Mouse (Mus musculus) CH12.LX (cell line): ENCODE results near the gene Efna4. TPM values are rescaled to one million over a fixed set of nuclear protein-coding genes. Genes with fewer than 3 reads are reported as not detected.

Source experiments
- DNase-seq: peaks from one replicate; pipeline ENCODE4 v3.0.0-alpha.2; 2013; ENCODE audit errors: extremely low read depth
- H3K27ac ChIP-seq: 2 replicates; pipeline ENCODE4 v1.5.1; 2012; ENCODE audit warnings: low read depth, mild to moderate bottlenecking, control low read depth, moderate library complexity; ENCODE audit not compliant: insufficient read depth
- H3K27me3 ChIP-seq: replicated peaks from 2 replicates; pipeline ENCODE3; 2012; ENCODE audit warnings: inconsistent platforms
- H3K36me3 ChIP-seq, 2 experiments: replicated peaks in 1 of 2; 2 replicates each; pipeline versions ENCODE3 to v1.6.1; 2012; ENCODE audit warnings: inconsistent platforms in 1 of 2, low read length in 1 of 2, mild to moderate bottlenecking in 1 of 2, mixed read lengths in 1 of 2, moderate library complexity in 1 of 2; ENCODE audit not compliant: control insufficient read depth in 1 of 2, insufficient read depth in 1 of 2
- H3K4me1 ChIP-seq, 2 experiments: 2 replicates each; pipeline ENCODE4 v1.6.1; 2012; ENCODE audit warnings: inconsistent platforms in 1 of 2, moderate library complexity in 1 of 2; ENCODE audit not compliant: insufficient read depth in 2 of 2, control insufficient read depth in 1 of 2
- H3K4me2 ChIP-seq: 2 replicates; pipeline ENCODE4 v1.6.1; 2012; ENCODE audit warnings: low read depth, mild to moderate bottlenecking, control low read depth; ENCODE audit not compliant: poor library complexity, insufficient read depth, severe bottlenecking
- H3K4me3 ChIP-seq, 3 experiments: fragments of 150-350 bp in 1 of 3; sonication (generic) in 1 of 3; replicated peaks in 1 of 3; 2 replicates each; pipeline versions ENCODE3 to v1.5.1; 2011 to 2012; ENCODE audit warnings: low read depth in 2 of 3, low read length in 2 of 3, mild to moderate bottlenecking in 2 of 3, moderate library complexity in 2 of 3, control low read depth in 1 of 3, improper control_type of control experiment in 1 of 3, inconsistent platforms in 1 of 3, mixed read lengths in 1 of 3; ENCODE audit not compliant: poor library complexity in 1 of 3
- H3K79me2 ChIP-seq: replicated peaks from 2 replicates; pipeline ENCODE4 v1.6.1; 2012; ENCODE audit warnings: mild to moderate bottlenecking, moderate library complexity; ENCODE audit not compliant: control insufficient read depth, poor library complexity, insufficient read depth, severe bottlenecking; ENCODE audit errors: extremely low read depth
- H3K9ac ChIP-seq: 2 replicates; pipeline ENCODE4 v1.6.1; 2012; ENCODE audit warnings: low read depth, mild to moderate bottlenecking, control low read depth, moderate library complexity; ENCODE audit not compliant: insufficient read depth
- H3K9me3 ChIP-seq: replicated peaks from 2 replicates; pipeline ENCODE3; 2012; ENCODE audit warnings: low read length, inconsistent platforms, mixed read lengths
- BHLHE40 ChIP-seq: IDR thresholded peaks from 2 replicates; pipeline ENCODE4 v1.6.1; 2011; ENCODE audit warnings: mild to moderate bottlenecking, low read depth, low read length, improper control_type of control experiment
- CHD1 ChIP-seq: IDR thresholded peaks from 2 replicates; pipeline ENCODE4 v1.6.1; 2012; ENCODE audit warnings: low read depth, low read length, improper control_type of control experiment, inconsistent platforms
- CTCF ChIP-seq, 2 experiments: IDR thresholded peaks in 1 of 2; conservative IDR thresholded peaks in 1 of 2; 2 replicates each; pipeline ENCODE4 v1.5.1; 2011 to 2012; ENCODE audit warnings: low read depth in 2 of 2, low read length in 2 of 2, improper control_type of control experiment in 1 of 2, inconsistent platforms in 1 of 2, mild to moderate bottlenecking in 1 of 2, moderate library complexity in 1 of 2
- E2F4 ChIP-seq: IDR thresholded peaks from 2 replicates; pipeline ENCODE4 v1.6.1; 2011; ENCODE audit warnings: low read depth, low read length, improper control_type of control experiment; ENCODE audit not compliant: insufficient replicate concordance
- ELF1 ChIP-seq: IDR thresholded peaks from 2 replicates; pipeline ENCODE4 v1.6.1; 2014; ENCODE audit warnings: low read depth, mild to moderate bottlenecking, inconsistent platforms, low read length, improper control_type of control experiment
- EP300 ChIP-seq: IDR thresholded peaks from 2 replicates; pipeline ENCODE4 v1.6.1; 2011; ENCODE audit warnings: low read length, improper control_type of control experiment
- GABPA ChIP-seq: IDR thresholded peaks from 2 replicates; pipeline ENCODE4 v1.6.1; 2012; ENCODE audit warnings: low read depth, low read length, improper control_type of control experiment, inconsistent platforms; ENCODE audit not compliant: insufficient replicate concordance
- HCFC1 ChIP-seq: IDR thresholded peaks from 2 replicates; pipeline ENCODE4 v1.6.1; 2012; ENCODE audit warnings: low read depth, mild to moderate bottlenecking, inconsistent platforms, low read length, improper control_type of control experiment
- IRF4 ChIP-seq: IDR thresholded peaks from 2 replicates; pipeline ENCODE4 v1.6.1; 2014; ENCODE audit warnings: low read depth, mild to moderate bottlenecking, inconsistent platforms, low read length, improper control_type of control experiment
- JUN ChIP-seq: IDR thresholded peaks from 2 replicates; pipeline ENCODE4 v1.6.1; 2011; ENCODE audit warnings: low read depth, mild to moderate bottlenecking, low read length, improper control_type of control experiment, moderate library complexity; ENCODE audit not compliant: insufficient read depth
- JUND ChIP-seq: conservative IDR thresholded peaks from 2 replicates; pipeline ENCODE4 v1.6.1; 2011; ENCODE audit warnings: low read depth, low read length, improper control_type of control experiment
- KAT2A ChIP-seq: IDR thresholded peaks from 2 replicates; pipeline ENCODE4 v1.6.1; 2012; ENCODE audit warnings: low read length, improper control_type of control experiment, inconsistent platforms; ENCODE audit not compliant: insufficient replicate concordance
- MAX ChIP-seq: IDR thresholded peaks from 2 replicates; pipeline ENCODE4 v1.6.1; 2011; ENCODE audit warnings: low read length, improper control_type of control experiment
- MAZ ChIP-seq: IDR thresholded peaks from 2 replicates; pipeline ENCODE4 v1.6.1; 2012; ENCODE audit warnings: low read depth, mild to moderate bottlenecking, inconsistent platforms, low read length, improper control_type of control experiment, moderate library complexity
- MXI1 ChIP-seq: IDR thresholded peaks from 2 replicates; pipeline ENCODE4 v1.6.1; 2011; ENCODE audit warnings: mild to moderate bottlenecking, low read depth, low read length, improper control_type of control experiment
- NELFE ChIP-seq: IDR thresholded peaks from 2 replicates; pipeline ENCODE4 v1.6.1; 2011; ENCODE audit warnings: low read depth, low read length, improper control_type of control experiment
- NRF1 ChIP-seq: IDR thresholded peaks from 2 replicates; pipeline ENCODE4 v1.6.1; 2014; ENCODE audit warnings: low read depth, mild to moderate bottlenecking, inconsistent platforms, low read length, improper control_type of control experiment, moderate library complexity
- PAX5 ChIP-seq: IDR thresholded peaks from 2 replicates; pipeline ENCODE4 v1.6.1; 2012; ENCODE audit warnings: low read length, inconsistent platforms, mixed read lengths
- POLR2A ChIP-seq: IDR thresholded peaks from 2 replicates; pipeline ENCODE4 v1.6.1; 2011; ENCODE audit warnings: low read depth, mild to moderate bottlenecking, improper control_type of control experiment, low read length
- POLR2AphosphoS2 ChIP-seq: IDR thresholded peaks from 2 replicates; pipeline ENCODE4 v1.6.1; 2011; ENCODE audit warnings: low read depth, low read length, improper control_type of control experiment
- RAD21 ChIP-seq: IDR thresholded peaks from 2 replicates; pipeline ENCODE4 v1.6.1; 2011; ENCODE audit warnings: low read depth, mild to moderate bottlenecking, low read length, improper control_type of control experiment, moderate library complexity
- SIN3A ChIP-seq: IDR thresholded peaks from 2 replicates; pipeline ENCODE4 v1.6.1; 2012; ENCODE audit warnings: low read length, improper control_type of control experiment, inconsistent platforms
- SMC3 ChIP-seq: IDR thresholded peaks from 2 replicates; pipeline ENCODE4 v1.6.1; 2011; ENCODE audit warnings: low read depth, low read length, improper control_type of control experiment
- TCF12 ChIP-seq: IDR thresholded peaks from 2 replicates; pipeline ENCODE4 v1.6.1; 2014; ENCODE audit warnings: low read depth, mild to moderate bottlenecking, inconsistent platforms, low read length, improper control_type of control experiment
- USF1 ChIP-seq: IDR thresholded peaks from 2 replicates; pipeline ENCODE4 v1.6.1; 2014; ENCODE audit warnings: low read depth, mild to moderate bottlenecking, inconsistent platforms, low read length, improper control_type of control experiment
- ZC3H11A ChIP-seq: IDR thresholded peaks from 2 replicates; pipeline ENCODE4 v1.6.1; 2012; ENCODE audit warnings: low read depth, mild to moderate bottlenecking, inconsistent platforms, low read length, improper control_type of control experiment
- ZKSCAN1 ChIP-seq: IDR thresholded peaks from 2 replicates; pipeline ENCODE4 v1.6.1; 2012; ENCODE audit warnings: low read depth, inconsistent platforms, low read length, improper control_type of control experiment, borderline replicate concordance
- ZMIZ1 ChIP-seq: IDR thresholded peaks from 2 replicates; pipeline ENCODE4 v1.6.1; 2012; ENCODE audit warnings: low read depth, mild to moderate bottlenecking, inconsistent platforms, low read length, improper control_type of control experiment
- ZNF384 ChIP-seq: IDR thresholded peaks from 2 replicates; pipeline ENCODE4 v1.6.1; 2012; ENCODE audit warnings: low read depth, low read length, improper control_type of control experiment, inconsistent platforms
- dilution Hi-C: fragments of 300-500 bp; cut with MboI; formaldehyde crosslinking; loops from 2 replicates; pipeline ENCODE4 v1.14.3; 2020; ENCODE audit warnings: low sequenced_read_pairs; ENCODE audit not compliant: extremely low pct_unique_long_range_greater_than_20kb, extremely low pct_ligation_motif_present
- in situ Hi-C: fragments of 300-500 bp; cut with MboI; formaldehyde crosslinking; loops from 3 replicates; pipeline ENCODE4 v1.14.3; 2019; ENCODE audit warnings: low sequenced_read_pairs, low pct_ligation_motif_present, low pct_unique_long_range_greater_than_20kb, mixed read lengths
- polyA plus RNA-seq: library from polyadenylated mRNA; unstranded; fragments of >175 nt; gene quantifications from 2 replicates; pipeline ENCODE4 v1.2.1, GENCODE M21; 2012; ENCODE audit warnings: low read depth; ENCODE audit not compliant: insufficient read length
- total RNA-seq, 2 experiments: library from RNA; depleted of rRNA; stranded (reverse); fragments of 300-350 nt in 1 of 2; fragments of >200 nt in 1 of 2; gene quantifications; 2 replicates each; pipeline ENCODE4 v1.2.3; 2012 to 2014

Gene Efna4
- total and polyA plus RNA-seq, 3 experiments = 1.1 to 2.6 (median 1.1) TPM

DNA sequence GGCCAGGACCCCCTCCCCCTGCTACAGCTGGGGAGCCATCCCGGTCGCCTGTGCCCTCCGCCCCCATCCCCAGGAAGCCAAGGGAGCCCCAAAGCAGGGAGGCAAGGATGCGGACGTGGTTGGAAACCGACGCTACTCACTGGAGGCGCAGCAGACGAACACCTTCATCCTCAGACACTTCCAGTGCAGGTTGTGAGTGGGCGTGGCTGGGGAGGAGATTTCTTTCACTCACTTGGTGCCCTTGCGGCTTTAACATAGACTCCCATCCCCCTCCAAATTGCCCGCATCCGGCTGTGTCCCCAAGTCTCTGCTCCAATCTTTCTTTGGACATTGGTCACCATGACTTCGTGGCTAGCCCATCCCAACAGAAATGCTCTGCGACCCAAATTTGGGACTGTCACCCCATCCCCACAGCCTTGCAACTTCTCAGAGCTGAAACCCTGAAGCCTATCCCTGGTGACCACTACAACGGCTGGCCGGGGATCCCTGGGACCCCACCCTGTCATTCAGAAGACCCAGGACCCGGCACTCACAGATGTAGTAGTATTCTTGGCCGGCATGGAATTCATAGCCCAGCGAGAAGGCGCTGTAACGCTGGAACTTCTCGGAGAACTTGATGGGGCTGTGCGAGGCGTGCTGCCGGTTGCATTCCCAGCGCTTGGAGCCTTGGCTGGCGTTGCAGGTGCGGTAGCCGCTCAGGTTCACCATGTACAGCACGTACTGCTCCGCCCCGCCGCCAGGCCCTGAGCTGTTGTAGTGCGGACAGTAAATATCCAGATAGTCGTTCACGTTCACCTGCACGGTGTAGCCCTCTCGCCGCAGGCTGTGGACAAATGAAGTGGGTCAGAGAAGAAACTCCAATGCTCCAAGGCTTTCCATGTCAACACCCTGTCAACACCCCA, 21.6 kb downstream of the Efna4 start:
- Histone ChIP-seq H3K27ac (no peak overlapping the region), H3K4me3 (peak overlapping the region; percentile 13 to 50 (median 31)), H3K9ac (no peak overlapping the region), H3K36me3 (no peaks in the 10 kb centered on the region), H3K79me2 (no peaks in the 10 kb centered on the region), H3K4me2 (peak overlapping the region; percentile 58), H3K4me1 (peaks cover 28 to 61% of the 10 kb centered on the region in 2 experiments), H3K9me3 (peaks cover 3% of the 10 kb centered on the region), H3K27me3 (peaks cover 42% of the 10 kb centered on the region)
- TF ChIP-seq HCFC1 = no peak
- no peak for TF ChIP-seq MXI1
- no peak for TF ChIP-seq ZMIZ1
- no peak for TF ChIP-seq MAX
- no peak for TF ChIP-seq ZKSCAN1
- TF ChIP-seq NRF1 = no peak
- no peak for TF ChIP-seq GABPA
- TF ChIP-seq SIN3A = no peak
- no peak for TF ChIP-seq RAD21
- no peak for TF ChIP-seq ELF1
- TF ChIP-seq SMC3 = no peak
- TF ChIP-seq NELFE = no peak
- TF ChIP-seq E2F4 = no peak
- TF ChIP-seq CTCF (conservative IDR thresholded peaks at IDR 0.05 in 1 of 2, IDR thresholded peaks at IDR 0.05 in 1 of 2; ENCODE audit: low read depth in 2 of 2, low read length in 2 of 2) = no peak
- no peak for TF ChIP-seq POLR2AphosphoS2
- no peak for TF ChIP-seq IRF4
- no peak for TF ChIP-seq POLR2A
- TF ChIP-seq KAT2A = no peak
- dilution Hi-C loops = no loop called here
- in situ Hi-C loops = no loop called here
- DNase-seq = no peak

DNA sequence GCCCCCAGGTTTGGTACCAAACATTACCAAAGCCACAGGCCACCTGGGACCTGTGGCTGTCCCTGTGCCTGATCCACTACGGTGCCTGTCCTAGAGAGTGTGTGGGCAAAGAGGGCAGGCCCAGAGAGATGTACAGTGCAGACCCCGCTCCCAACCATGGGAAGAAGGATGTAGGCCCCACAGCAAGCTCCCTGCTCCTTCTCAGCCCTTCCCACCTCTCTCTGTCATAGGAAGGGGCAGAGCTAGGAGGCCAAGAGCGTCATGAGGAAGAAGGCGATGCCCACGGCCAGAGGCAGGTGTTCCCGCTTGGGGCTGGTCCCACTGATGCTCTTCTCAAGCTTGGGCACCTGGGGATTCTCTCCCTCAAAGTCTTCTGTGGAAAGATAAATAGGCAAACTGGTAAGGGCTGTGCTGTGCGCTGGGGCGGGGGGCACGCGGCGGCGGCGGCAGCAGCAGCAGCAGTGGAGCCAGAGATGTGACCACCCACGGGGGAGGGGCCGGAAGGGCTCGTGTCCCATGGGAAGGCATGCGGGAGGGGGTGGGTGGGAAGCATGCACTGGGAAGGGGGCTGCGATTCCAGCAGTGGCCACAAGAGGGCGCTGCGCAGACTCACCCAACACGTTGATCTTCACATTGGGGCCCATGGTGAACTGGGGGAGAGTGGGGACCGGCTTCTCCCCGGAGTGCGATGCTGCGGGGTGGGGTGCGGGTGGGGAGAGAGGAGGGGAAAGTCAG, 22.5 kb downstream of the Efna4 start:
- H3K79me2 ChIP-seq = no peaks in the 10 kb centered on the region
- H3K27me3 ChIP-seq = peaks cover 34% of the 10 kb centered on the region
- H3K9me3 ChIP-seq = peaks cover 5% of the 10 kb centered on the region
- H3K4me1 ChIP-seq = peaks cover 25 to 56% of the 10 kb centered on the region in 2 experiments
- no peak overlapping the region for H3K27ac ChIP-seq
- H3K4me2 ChIP-seq = peak overlapping the region; percentile 58
- H3K36me3 ChIP-seq = no peaks in the 10 kb centered on the region
- dilution Hi-C loops = no loop called here
- peak overlapping the region; percentile 30 to 50 (median 45) for H3K4me3 ChIP-seq
- in situ Hi-C loops = no loop called here
- H3K9ac ChIP-seq = peak overlapping the region; percentile 15; the same call in 1 of the 2 replicates
- peak; percentile 68 for DNase-seq
- TF ChIP-seq PAX5 (no peak), ZNF384 (no peak), ZMIZ1 (no peak), CHD1 (no peak), BHLHE40 (peak; percentile 17; the same call in 1 of the 2 replicates), EP300 (no peak), TCF12 (0 out of 2 replicates have a peak, but pooled peaks have one; percentile 36), SMC3 (peak; percentile 42), JUND (no peak), KAT2A (no peak), ZC3H11A (no peak), USF1 (no peak), MAX (no peak), RAD21 (no peak; the same call in none of the 2 replicates), E2F4 (no peak), CTCF (conservative IDR thresholded peaks at IDR 0.05 in 1 of 2, IDR thresholded peaks at IDR 0.05 in 1 of 2; ENCODE audit: low read depth in 2 of 2, low read length in 2 of 2) (peak; percentile 60 to 72), POLR2AphosphoS2 (no peak), HCFC1 (no peak), MAZ (peak; percentile 50; the same call in 1 of the 2 replicates), JUN (no peak)
